Mouse (Mus musculus): ENCODE data around the gene Gja4. TPM values are rescaled to one million over a fixed set of nuclear protein-coding genes. Genes with fewer than 3 reads are reported as not detected.

Gja4 gene
- 10 to 100 TPM in 1 of 2 experiments, 1 to 10 TPM in 1; 9.2 to 10.8 TPM for total RNA-seq (2021)

- peak; percentile 32 to 92 for DNase-seq (ENCODE audit: extremely low spot score in 1 of 2, low spot score in 2 of 2)
- intact Hi-C loops (cut with DNase I) = loop anchor here (2.0 to 10.0 kb wide), 2 partner anchors 61 to 159 kb away; no protein-coding TSS in a partner anchor
Observed at GRCm38 (mm10) chr4:127313861-127314260, at the start of gene Gja4. Gene Gja4 (minus strand): TSS chr4:127314039.

DNA sequence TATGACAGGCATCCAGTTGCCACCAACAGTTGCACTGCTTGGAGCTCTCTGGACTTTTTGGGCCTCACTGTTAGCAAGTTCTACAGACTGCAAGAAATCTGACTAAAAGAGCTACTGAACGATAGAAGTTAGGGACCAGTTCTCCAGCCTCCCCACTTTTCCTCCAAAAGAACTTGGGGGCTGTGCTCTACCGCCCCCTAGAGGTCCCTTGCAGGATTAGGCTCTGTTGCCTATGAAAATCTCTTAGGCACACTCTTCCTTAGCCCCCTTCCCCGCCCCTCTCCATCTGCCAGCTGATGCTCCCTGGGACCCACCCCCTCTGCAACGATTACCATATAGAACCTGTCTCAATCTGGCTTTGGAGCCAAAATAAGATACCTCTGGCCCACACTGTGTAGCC lies 49.5 kb upstream of the Gja4 start:
- DNase-seq (ENCODE audit: extremely low spot score in 1 of 2, low spot score in 2 of 2) = no peak
- intact Hi-C loops (cut with DNase I) = no loop called here

DNA sequence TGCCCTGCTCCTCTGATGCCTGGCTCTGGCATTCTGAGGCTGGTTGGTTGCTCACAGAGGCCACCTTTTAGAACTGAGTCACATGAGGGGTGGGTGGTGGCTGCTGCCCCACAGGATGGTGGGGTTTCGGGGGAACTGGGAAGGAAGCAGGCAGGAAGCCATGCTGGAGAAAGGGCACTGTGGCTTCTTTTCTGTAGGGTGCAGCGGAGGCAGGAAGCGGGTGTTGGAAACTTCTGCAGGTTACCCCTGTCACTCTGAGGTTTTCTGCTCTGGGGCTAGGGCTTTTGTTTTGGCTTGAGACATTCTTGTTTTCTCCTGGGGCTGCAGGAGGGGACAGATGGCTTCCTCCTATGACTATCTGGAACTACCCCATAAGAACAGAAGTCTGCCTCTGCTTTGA lies 48.7 kb upstream of the Gja4 start:
- no peak for DNase-seq (ENCODE audit: extremely low spot score in 1 of 2, low spot score in 2 of 2)
- intact Hi-C loops (cut with DNase I) = no loop called here

DNA sequence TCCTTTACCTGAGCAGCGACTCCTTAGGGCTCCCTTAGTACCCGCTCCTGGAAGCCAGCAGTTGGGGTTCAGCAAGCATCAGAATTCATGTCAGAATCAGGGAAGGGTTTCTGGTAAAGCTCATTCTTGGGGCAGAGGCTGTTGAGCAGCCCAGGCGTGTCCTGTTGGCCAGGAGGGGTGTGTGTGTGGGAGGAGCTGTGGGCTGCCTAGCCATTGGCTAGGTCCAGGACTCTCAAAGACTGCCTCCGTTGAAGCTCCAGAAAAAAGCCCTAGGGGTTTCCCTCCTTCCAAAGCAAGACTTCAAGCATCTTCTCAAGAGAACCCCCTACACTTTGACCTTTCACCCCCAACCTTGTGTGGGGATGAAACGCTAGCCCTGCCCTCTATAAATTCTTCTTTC lies 44.2 kb upstream of the Gja4 start, which contains the start of gene Gjb5:
Gene Gjb5, minus strand, starts transcription at position 164 of the 400 bp plus-strand sequence.
- intact Hi-C loops (cut with DNase I) = no loop called here
- DNase-seq (ENCODE audit: extremely low spot score in 1 of 2, low spot score in 2 of 2) = no peak

DNA sequence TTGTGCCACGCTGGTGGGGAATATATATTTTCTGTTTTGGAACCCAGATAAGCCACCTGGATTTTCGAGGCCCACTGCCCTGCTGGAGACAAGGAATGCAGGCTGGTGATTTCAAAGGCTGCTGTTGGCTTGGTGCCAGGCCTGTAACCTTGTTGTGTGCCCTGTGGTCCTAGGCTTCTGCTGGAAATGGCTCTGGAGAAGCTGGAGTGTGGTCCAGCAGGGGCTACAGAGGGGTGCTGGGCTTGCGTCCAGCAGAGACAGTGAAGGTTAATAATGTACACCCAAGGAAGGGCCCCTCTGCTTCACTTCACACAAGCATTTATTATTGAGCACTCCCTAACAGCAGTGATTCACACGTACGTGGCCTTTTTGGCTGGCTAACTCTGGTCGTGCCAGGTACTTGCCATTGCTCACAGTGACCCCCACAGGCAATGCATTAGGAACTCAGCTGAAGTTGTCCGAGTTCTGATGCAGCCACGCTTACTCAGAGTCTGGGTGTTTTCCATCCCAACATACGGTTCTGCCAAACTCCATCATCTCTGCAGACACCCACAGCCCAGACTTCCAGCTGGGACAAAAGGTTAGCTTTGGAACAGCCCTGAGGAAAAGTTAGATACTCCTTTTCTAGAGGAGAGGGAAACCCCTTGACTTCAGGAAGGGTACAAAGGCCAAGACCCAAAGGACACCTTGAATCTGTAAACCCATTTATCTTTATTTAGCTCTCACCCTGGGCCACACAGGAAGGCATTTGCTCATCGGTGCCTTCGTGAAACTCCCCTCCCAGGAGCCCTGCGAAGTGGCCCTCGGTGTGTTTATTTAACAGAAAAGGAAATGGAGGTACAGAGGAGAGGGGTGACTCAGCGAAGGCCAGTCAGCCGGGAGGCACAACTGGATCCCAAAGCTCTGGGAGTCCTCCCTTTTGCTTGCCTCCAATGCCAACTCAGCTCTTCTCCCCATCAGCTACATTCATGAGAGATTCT lies 41.0 kb upstream of the Gja4 start:
- DNase-seq (ENCODE audit: extremely low spot score in 1 of 2, low spot score in 2 of 2) = no peak
- intact Hi-C loops (cut with DNase I) = no loop called here

DNA sequence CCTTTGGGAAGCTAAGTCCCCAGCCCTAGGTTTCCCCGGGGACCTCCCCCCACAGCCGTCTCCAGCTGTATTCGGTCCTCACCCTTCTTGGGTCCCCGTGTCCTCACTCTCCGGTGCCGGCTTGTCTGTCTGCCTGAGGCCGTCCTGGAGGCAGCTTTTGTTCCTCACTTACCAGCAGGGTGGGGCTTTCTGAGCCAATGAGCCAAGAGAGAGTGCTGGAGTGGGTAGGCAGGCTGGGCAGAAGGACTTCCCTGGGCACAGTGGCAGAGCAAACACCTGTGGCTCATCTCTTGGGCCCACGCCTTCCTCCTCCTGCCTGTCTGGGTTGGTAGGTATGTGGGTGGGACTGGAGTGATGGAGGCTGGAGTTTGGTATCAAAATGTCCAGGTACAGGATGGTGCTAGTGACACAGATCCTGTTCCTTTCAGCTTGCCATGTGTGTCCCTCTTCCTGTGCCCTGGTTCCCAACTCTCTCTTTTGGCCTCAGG lies 40.2 kb upstream of the Gja4 start, which contains the start of gene Gjb4:
Gene Gjb4, minus strand, starts transcription at position 131 of the 488 bp plus-strand sequence.
- intact Hi-C loops (cut with DNase I) = no loop called here
- DNase-seq (ENCODE audit: extremely low spot score in 1 of 2, low spot score in 2 of 2) = no peak

DNA sequence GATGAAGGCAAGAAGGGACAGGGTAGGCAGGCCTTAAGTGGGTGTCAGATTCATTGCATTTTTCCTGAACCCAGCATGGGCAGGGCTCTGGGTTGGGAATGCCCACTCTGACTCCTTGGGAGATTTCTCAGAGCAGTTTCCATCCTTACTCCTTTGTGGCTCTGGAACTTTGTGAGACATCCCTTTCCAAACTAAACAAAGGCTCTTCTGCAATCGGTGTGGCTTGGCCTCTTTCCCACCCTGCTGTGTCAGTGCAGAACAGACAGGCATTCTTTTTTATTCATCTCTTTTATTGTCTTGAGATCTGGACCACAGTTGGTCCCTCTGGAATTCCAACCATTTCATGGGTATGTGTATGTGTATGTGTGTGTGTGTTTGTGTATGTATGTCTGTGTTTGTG lies 38.8 kb upstream of the Gja4 start:
- intact Hi-C loops (cut with DNase I) = no loop called here
- DNase-seq (ENCODE audit: extremely low spot score in 1 of 2, low spot score in 2 of 2) = peak in 1 of 2 experiments; percentile 70

- intact Hi-C loops (cut with DNase I) = no loop called here
- no peak for DNase-seq (ENCODE audit: extremely low spot score in 1 of 2, low spot score in 2 of 2)
Observed at GRCm38 (mm10) chr4:127349560-127350300, 35.9 kb upstream of the Gja4 start.

DNA sequence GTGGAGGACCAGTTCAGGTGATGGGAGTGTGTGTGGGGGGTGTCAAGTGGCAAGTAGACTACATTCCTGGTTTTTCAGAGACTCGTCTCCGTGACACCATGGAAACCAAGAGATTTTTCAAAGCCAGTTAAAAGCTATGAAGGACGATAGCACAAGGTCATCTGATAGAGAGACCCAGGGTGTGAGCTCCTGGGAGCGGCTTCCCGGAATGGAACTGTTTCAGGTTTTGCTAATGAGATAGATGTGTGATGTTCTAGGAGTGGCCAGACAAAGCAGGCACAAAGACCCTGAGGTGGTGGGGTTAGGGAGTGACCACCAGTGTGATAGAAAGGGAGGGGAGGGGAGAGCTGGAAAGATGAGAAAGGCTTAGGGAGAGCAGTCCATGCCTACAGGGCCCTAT lies 31.2 kb upstream of the Gja4 start:
- DNase-seq (ENCODE audit: extremely low spot score in 1 of 2, low spot score in 2 of 2) = no peak
- intact Hi-C loops (cut with DNase I) = no loop called here

GRCm38 (mm10) chr4:127341372-127341771 lies 27.5 kb upstream of the Gja4 start:
- DNase-seq (ENCODE audit: extremely low spot score in 1 of 2, low spot score in 2 of 2) = no peak
- intact Hi-C loops (cut with DNase I) = no loop called here

DNA sequence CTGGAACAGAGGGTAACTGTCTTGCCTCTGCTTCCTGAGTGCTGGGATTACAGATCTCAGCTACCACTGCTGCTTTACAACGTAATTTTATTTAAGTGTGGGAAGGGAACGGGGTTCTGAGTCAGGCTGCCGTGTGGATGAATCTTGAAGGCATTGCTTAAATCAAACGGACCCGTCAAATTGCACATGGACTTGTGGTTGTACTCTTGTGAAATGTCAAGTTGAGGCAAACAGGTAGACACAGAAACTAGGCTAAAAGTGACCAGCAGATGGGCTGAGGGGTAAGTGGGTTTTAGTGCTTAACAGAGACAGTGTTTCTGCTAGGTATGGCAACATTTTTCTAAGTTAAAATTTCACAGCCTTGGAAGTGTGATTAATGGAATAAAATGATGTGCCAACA lies 23.8 kb upstream of the Gja4 start:
- intact Hi-C loops (cut with DNase I) = no loop called here
- DNase-seq (ENCODE audit: extremely low spot score in 1 of 2, low spot score in 2 of 2) = no peak

- intact Hi-C loops (cut with DNase I) = no loop called here
- DNase-seq (ENCODE audit: extremely low spot score in 1 of 2, low spot score in 2 of 2) = no peak
Observed at GRCm38 (mm10) chr4:127334870-127335504, 21.1 kb upstream of the Gja4 start.

- intact Hi-C loops (cut with DNase I) = no loop called here
- no peak for DNase-seq (ENCODE audit: extremely low spot score in 1 of 2, low spot score in 2 of 2)
Observed at GRCm38 (mm10) chr4:127331171-127331570, 17.3 kb upstream of the Gja4 start.

GRCm38 (mm10) chr4:127330181-127331100 lies 16.6 kb upstream of the Gja4 start, which contains the start of gene Gjb3:
Gene Gjb3 (minus strand): TSS chr4:127330844.
- peak in 1 of 2 experiments; percentile 50 for DNase-seq (ENCODE audit: extremely low spot score in 1 of 2, low spot score in 2 of 2)
- intact Hi-C loops (cut with DNase I) = no loop called here

DNA sequence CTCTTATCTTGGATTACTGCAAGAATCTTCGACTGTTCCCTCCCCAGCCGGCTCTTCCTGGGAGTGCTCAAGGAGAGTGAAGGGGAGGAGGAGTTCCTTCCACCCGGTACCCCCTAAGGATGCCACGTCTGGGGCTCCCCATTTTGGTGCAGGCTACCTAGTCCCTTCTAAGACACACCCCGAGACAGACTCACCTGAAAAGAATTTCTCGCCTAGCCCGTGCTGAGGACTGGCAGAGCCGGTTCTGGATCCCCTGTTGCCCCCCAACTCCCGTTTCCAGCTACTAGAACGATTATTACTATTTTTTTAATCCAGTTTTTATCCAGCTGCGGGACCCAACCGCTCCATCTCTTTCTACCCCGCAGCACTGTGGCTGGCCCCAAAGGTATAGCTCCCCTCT lies 15.9 kb upstream of the Gja4 start:
- no peak for DNase-seq (ENCODE audit: extremely low spot score in 1 of 2, low spot score in 2 of 2)
- intact Hi-C loops (cut with DNase I) = loop anchor here (10.0 kb wide), 2 partner anchors 285 to 775 kb away; partner anchors contain the start of gene Clspn

GRCm38 (mm10) chr4:127329046-127329445 lies 15.2 kb upstream of the Gja4 start:
- intact Hi-C loops (cut with DNase I) = loop anchor here (10.0 kb wide), 2 partner anchors 284 to 774 kb away; partner anchors contain the start of gene Clspn

GRCm38 (mm10) chr4:127328378-127328777 lies 14.5 kb upstream of the Gja4 start:
- no peak for DNase-seq (ENCODE audit: extremely low spot score in 1 of 2, low spot score in 2 of 2)
- intact Hi-C loops (cut with DNase I) = loop anchor here (10.0 kb wide), 2 partner anchors 284 to 774 kb away; partner anchors contain the start of gene Clspn

More at GRCm38 (mm10) chr4:127329046-127329445, 15.2 kb upstream of the Gja4 start:
- DNase-seq (ENCODE audit: extremely low spot score in 1 of 2, low spot score in 2 of 2) = no peak

Measured in left cerebral cortex, postnatal 10 days (tissue).